Mouse (Mus musculus) large intestine, adult 2 months (tissue): ENCODE measurements around the gene Tmem151b. TPM values are rescaled to one million over a fixed set of nuclear protein-coding genes. Genes with fewer than 3 reads are reported as not detected.

Source experiments
- polyA plus RNA-seq: library from polyadenylated mRNA; depleted of rRNA; stranded (reverse); fragments of >200 nt; gene quantifications from 2 replicates; pipeline ENCODE4 v1.2.3, GENCODE M21; 2012; rRNA removed

Gene Tmem151b
- polyA plus RNA-seq, 1 experiment, result 0.66 TPM

Other genes starting within 250 kb of the Tmem151b start
- 10.5 and 10.9 TPM in 2 replicates for gene Cdc5l, start 115.9 kb downstream of the Tmem151b start, polyA plus RNA-seq
- not detected in 2 replicates for gene Spats1, start 74.3 kb downstream of the Tmem151b start, polyA plus RNA-seq
- 9.8 and 12.6 TPM in 2 replicates for gene Aars2, start 42.8 kb downstream of the Tmem151b start, polyA plus RNA-seq
- gene Tcte1, start 26.2 kb downstream of the Tmem151b start, polyA plus RNA-seq, result 0.04 TPM in 1 of 2 replicates, not detected in the other
- 5.9 and 6.8 TPM in 2 replicates for gene Nfkbie, start 6.0 kb upstream of the Tmem151b start, polyA plus RNA-seq
- gene Slc35b2, start 14.2 kb upstream of the Tmem151b start, polyA plus RNA-seq, result 78.2 and 107 TPM in 2 replicates
- 365 and 417 TPM in 2 replicates for gene Hsp90ab1, start 23.6 kb upstream of the Tmem151b start, polyA plus RNA-seq
- 52.9 and 56.9 TPM in 2 replicates for gene Slc29a1, start 49.9 kb upstream of the Tmem151b start, polyA plus RNA-seq
- gene Mymx, start 52.4 kb upstream of the Tmem151b start, polyA plus RNA-seq, result 0.63 and 2.0 TPM in 2 replicates
- 0.05 and 0.15 TPM in 2 replicates for gene Capn11, start 109.6 kb upstream of the Tmem151b start, polyA plus RNA-seq
- gene Mrpl14, start 136.6 kb upstream of the Tmem151b start, polyA plus RNA-seq, result 112 and 134 TPM in 2 replicates
- gene Tmem63b, start 137.2 kb upstream of the Tmem151b start, polyA plus RNA-seq, result 44.7 and 62.4 TPM in 2 replicates
- not detected in 2 replicates for gene 1600014C23Rik, start 184.2 kb upstream of the Tmem151b start, polyA plus RNA-seq